9 mouse cellular contexts compared by ENCODE assay signal in genomic region chr2:122628976-122629375, GRCm38 (mm10). TPM values are rescaled to one million over a fixed set of nuclear protein-coding genes. Genes with fewer than 3 reads are reported as not detected.
DNase-seq lines count a peak whose midpoint lies in the region; ATAC-seq and TF ChIP-seq lines count a peak whose summit lies in the region.
"Had no signal": no experiment of that assay in that cellular context is flagged by ENCODE, and none has a peak within 500 bp of the region (broad histone marks: within the 10 kb centered on the region; RNA-seq: fewer than 3 reads in every experiment).

No protein-coding gene starts in this region.

- peak; percentile 87 to 90 for DNase-seq in heart, adult 18-20 months
- peak; percentile 50 for DNase-seq in fibroblast of lung, adult 2 months (ENCODE audit: low read depth)
- DNase-seq in heart, postnatal 14 days, result peak; percentile 77 to 84
- DNase-seq in layer of hippocampus, postnatal 25 days (ENCODE audit: extremely low spot score in 1 of 2, low spot score in 1 of 2), result peak; percentile 54 to 70
- peak; percentile 74 for DNase-seq in skeletal muscle tissue, adult 2 months (ENCODE audit: low read depth, low spot score)

- H3K27me3 ChIP-seq in heart, embryonic 11.5 days (ENCODE audit: control insufficient read depth, insufficient read depth, low read length), result no peaks in the 10 kb centered on the region

- ATAC-seq in heart, embryonic 11.5 days (replicated peaks; ENCODE audit: insufficient number of reproducible peaks, low FRiP score, low TSS enrichment), result no peak
- ATAC-seq in megakaryocyte progenitor cell, adult 5-6 weeks (replicated peaks; ENCODE audit: poor library complexity), result peak; percentile 72

- no peak overlapping the region for H3K9ac ChIP-seq in heart, embryonic 11.5 days (ENCODE audit: low read depth, low read length)

- intact Hi-C loops in heart, postnatal 14 days (cut with DNase I), result loop anchor here (2.0 to 10.0 kb wide), 2 partner anchors 18 to 164 kb away; partner anchors contain the start of gene Gatm

- H3K9me3 ChIP-seq in heart, embryonic 11.5 days (replicated peaks; ENCODE audit: control insufficient read depth, low read length), result no peaks in the 10 kb centered on the region

- no peak overlapping the region for H3K4me2 ChIP-seq in heart, embryonic 11.5 days

- 1% methylated on average over 7 of the region's 7 CpGs for WGBS in heart, embryonic 11.5 days (ENCODE audit: insufficient replicate concordance)

- no peak overlapping the region for H3K4me3 ChIP-seq in heart, embryonic 11.5 days (ENCODE audit: low read depth, low read length)
- H3K4me3 ChIP-seq in bone marrow macrophage, adult 2 months (ENCODE audit: insufficient read depth, low read length), result no peak overlapping the region

- peak; percentile 89 for TF ChIP-seq CTCF in bone marrow macrophage, adult 2 months (IDR thresholded peaks at IDR 0.05; ENCODE audit: low read depth, low read length)

- TF ChIP-seq POLR2A in bone marrow macrophage, adult 2 months (IDR thresholded peaks at IDR 0.05; ENCODE audit: borderline replicate concordance, low read depth, low read length), result no peak

- H3K27ac ChIP-seq in heart, embryonic 11.5 days (ENCODE audit: low read depth, low read length), result no peak overlapping the region
- no peak overlapping the region for H3K27ac ChIP-seq in bone marrow macrophage, adult 2 months (ENCODE audit: insufficient read depth, low read depth, low read length)

- H3K4me1 ChIP-seq in heart, embryonic 11.5 days (ENCODE audit: control insufficient read depth, insufficient read depth, low read length), result peaks cover 6% of the 10 kb centered on the region
- H3K4me1 ChIP-seq in bone marrow macrophage, adult 2 months (ENCODE audit: control insufficient read depth, insufficient read depth, low read length), result no peaks in the 10 kb centered on the region; the same call in 1 of the 2 replicates

- 0 out of 2 replicates have a peak, but pooled peaks cover 2% of the 10 kb centered on the region for H3K36me3 ChIP-seq in heart, embryonic 11.5 days (ENCODE audit: control insufficient read depth, insufficient read depth, low read length)

RNA-seq across cellular contexts. Expression of gene AA467197, which starts 7.8 kb away (rescaled TPM):
- total RNA-seq in heart, adult 18-20 months (2021), result under 1 TPM; 0.41 to 0.60 TPM
- 0.20 TPM in 1 of 2 replicates, not detected in the other for polyA plus RNA-seq in heart, embryonic 11.5 days (2014; fragmentation: Nextera tagmentation; extraction: Ambion mirVana)
- not detected in 2 replicates for polyA plus RNA-seq in bone marrow macrophage, adult 2 months (2012; ENCODE audit: insufficient read depth, insufficient read length, missing spikeins)
- total RNA-seq in heart, postnatal 14 days (2021), result under 1 TPM in 1 of 2 experiments, not detected in 1; 0.46 TPM
- total RNA-seq in layer of hippocampus, postnatal 25 days (2021), result under 1 TPM in 1 of 2 experiments, not detected in 1; 0.57 TPM
- 4.2 and 5.9 TPM in 2 replicates for total RNA-seq in megakaryocyte progenitor cell, adult 5-6 weeks (2015)
- total RNA-seq in megakaryocyte progenitor cell, adult 5-6 weeks (2017), result 5.4 and 7.4 TPM in 2 replicates
- total RNA-seq: G1E had no signal
- polyA plus RNA-seq: G1E had no signal

RNA-seq across cellular contexts. Expression of gene Gatm, which starts 17.9 kb away (rescaled TPM):
- 1 to 10 TPM; 3.1 to 3.2 TPM for total RNA-seq in heart, adult 18-20 months (2021)
- 26.6 and 33.6 TPM in 2 replicates for polyA plus RNA-seq in heart, embryonic 11.5 days (2014; fragmentation: Nextera tagmentation; extraction: Ambion mirVana)
- polyA plus RNA-seq in bone marrow macrophage, adult 2 months (2012; ENCODE audit: insufficient read depth, insufficient read length, missing spikeins), result 59.3 and 60.9 TPM in 2 replicates
- total RNA-seq in heart, postnatal 14 days (2021), result 1 to 10 TPM; 5.3 to 6.3 TPM
- total RNA-seq in layer of hippocampus, postnatal 25 days (2021), result 10 to 100 TPM; 53.6 to 58.9 TPM
- total RNA-seq in megakaryocyte progenitor cell, adult 5-6 weeks (2015), result 199 and 209 TPM in 2 replicates
- total RNA-seq in megakaryocyte progenitor cell, adult 5-6 weeks (2017), result 131 and 133 TPM in 2 replicates
- total RNA-seq: G1E had no signal
- polyA plus RNA-seq: G1E had no signal

Comparison
In these comparisons a context has a peak if more than half of its experiments do, and no peak if none do; other contexts are left out.
1. RNA of gene Gatm, which starts 17.9 kb away (total RNA-seq): 131 to 209 TPM in megakaryocyte progenitor cell, adult 5-6 weeks and 53.6 to 58.9 TPM in layer of hippocampus, postnatal 25 days; 5.3 to 6.3 TPM in heart, postnatal 14 days and 3.1 to 3.2 TPM in heart, adult 18-20 months; every median in the first group is over 4 times any median in the second.
2. Peak in every context shown above with its lines, with median percentiles within 50 percentile points of each other: DNase-seq.